Mouse (Mus musculus) intestine, embryonic 15.5 days (tissue): ENCODE data around the gene Ptgdr2. TPM values are rescaled to one million over a fixed set of nuclear protein-coding genes. Genes with fewer than 3 reads are reported as not detected.

Experiments used
- ATAC-seq: fragments of 200-750 bp; cut with Nextera tagmentation; 2 replicates; pipeline ENCODE4 v1.8.0; 2017; ENCODE audit warnings: moderate TSS enrichment, moderate library complexity
- H3K27ac ChIP-seq: fragments of 300-500 bp; sonication (generic); 2 replicates; pipeline ENCODE4 v1.5.1; 2015; ENCODE audit warnings: mild to moderate bottlenecking, inconsistent platforms
- H3K27me3 ChIP-seq: fragments of 300-500 bp; sonication (generic); replicated peaks from 2 replicates; pipeline ENCODE4 v1.6.1; 2015; ENCODE audit warnings: inconsistent platforms
- H3K36me3 ChIP-seq: fragments of 300-500 bp; sonication (generic); 2 replicates; pipeline ENCODE4 v1.6.1; 2015; ENCODE audit warnings: inconsistent platforms
- H3K4me1 ChIP-seq: fragments of 300-500 bp; sonication (generic); replicated peaks from 2 replicates; pipeline ENCODE4 v1.6.1; 2015; ENCODE audit warnings: inconsistent platforms
- H3K4me2 ChIP-seq: fragments of 300-500 bp; sonication (generic); replicated peaks from 2 replicates; pipeline ENCODE4 v1.6.1; 2015; ENCODE audit warnings: mild to moderate bottlenecking, inconsistent platforms
- H3K4me3 ChIP-seq: fragments of 300-500 bp; sonication (generic); replicated peaks from 2 replicates; pipeline ENCODE4 v1.5.1; 2015; ENCODE audit warnings: inconsistent platforms
- H3K9ac ChIP-seq: fragments of 300-500 bp; sonication (generic); 2 replicates; pipeline ENCODE4 v1.6.1; 2015; ENCODE audit warnings: inconsistent platforms
- H3K9me3 ChIP-seq: fragments of 300-500 bp; sonication (generic); 2 replicates; pipeline ENCODE4 v1.6.1; 2016; ENCODE audit warnings: inconsistent platforms
- WGBS: fragments of 180-500 bp; shearing (Covaris S2); methylation state at CpG from one replicate; pipeline ENCODE4 v1.1.7; 2015; 5-methylcytosine and 5-hydroxymethylcytosine counted together
- polyA plus RNA-seq: library from polyadenylated mRNA; unstranded; fragments of >200 nt; fragmentation: Nextera tagmentation; extraction: Ambion mirVana; gene quantifications from 2 replicates; pipeline ENCODE4 v1.2.1, GENCODE M21; 2015

Gene Ptgdr2
- polyA plus RNA-seq, 1 experiment from 2014 or later: 0.05 TPM

DNA sequence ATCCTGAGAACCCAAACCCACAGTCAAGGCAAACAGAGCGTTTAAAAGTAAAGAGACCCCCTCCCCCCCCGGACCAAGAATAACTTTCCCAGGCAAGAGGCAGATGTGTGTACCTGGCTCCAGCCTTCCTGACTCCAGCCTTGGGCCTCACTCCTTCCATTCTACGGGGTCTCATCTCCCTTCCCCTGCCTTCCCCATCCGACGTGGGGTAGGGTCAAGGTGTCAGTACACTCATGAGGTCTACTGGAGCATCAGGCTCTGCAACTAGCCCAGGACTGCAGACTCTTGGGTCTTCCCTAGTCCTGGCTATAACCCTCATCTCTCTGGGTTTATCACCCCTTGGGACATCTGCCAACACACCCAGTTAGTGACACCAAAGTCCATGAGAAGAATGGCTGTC, 43.2 kb downstream of the Ptgdr2 start:
- no peak overlapping the region for H3K9ac ChIP-seq
- 80% methylated on average over 5 of the region's 5 CpGs for WGBS
- ATAC-seq: no peak
- no peaks in the 10 kb centered on the region for H3K9me3 ChIP-seq
- H3K4me3 ChIP-seq: no peak overlapping the region
- H3K27me3 ChIP-seq: no peaks in the 10 kb centered on the region
- H3K36me3 ChIP-seq: no peaks in the 10 kb centered on the region
- peaks cover 15% of the 10 kb centered on the region for H3K4me1 ChIP-seq
- H3K27ac ChIP-seq: no peak overlapping the region
- H3K4me2 ChIP-seq: peak overlapping the region; percentile 37; the same call in 1 of the 2 replicates

- peak; percentile 38; the same call in 1 of the 2 replicates for ATAC-seq
- WGBS: 30% methylated on average over 14 of the region's 14 CpGs
- no peak overlapping the region for H3K27ac ChIP-seq
Measured at GRCm38 (mm10) chr19:10983146-10983545, 46.2 kb downstream of the Ptgdr2 start.

DNA sequence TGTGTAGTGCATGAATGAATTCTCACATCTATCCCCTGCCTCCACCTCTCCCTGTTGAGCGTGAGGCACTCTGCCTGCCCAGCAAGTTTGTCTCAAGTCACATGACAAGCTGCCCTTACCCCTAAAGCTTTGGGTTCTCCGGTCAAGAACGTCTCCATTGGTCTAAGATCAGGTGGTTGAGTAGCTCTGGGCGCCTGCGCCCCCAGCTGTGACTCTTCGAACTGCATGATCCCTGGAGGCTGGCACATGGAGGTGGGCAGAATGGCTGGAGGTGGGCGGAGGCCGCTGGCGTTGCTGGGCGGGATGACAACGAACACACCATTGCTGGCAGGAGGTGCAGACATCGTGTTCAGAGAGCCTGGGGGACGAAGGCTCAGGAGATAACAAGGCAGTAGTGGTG, 47.6 kb downstream of the Ptgdr2 start:
- Histone ChIP-seq H3K4me2 (no peak overlapping the region), H3K9ac (no peak overlapping the region), H3K4me1 (peaks cover 4% of the 10 kb centered on the region), H3K27ac (no peak overlapping the region), H3K27me3 (no peaks in the 10 kb centered on the region), H3K4me3 (no peak overlapping the region), H3K9me3 (no peaks in the 10 kb centered on the region), H3K36me3 (no peaks in the 10 kb centered on the region)
- WGBS: 80% methylated on average over 13 of the region's 13 CpGs
- no peak for ATAC-seq

More at GRCm38 (mm10) chr19:10983146-10983545, 46.2 kb downstream of the Ptgdr2 start:
- no peaks in the 10 kb centered on the region for H3K9me3 ChIP-seq
- no peaks in the 10 kb centered on the region for H3K27me3 ChIP-seq
- H3K36me3 ChIP-seq: no peaks in the 10 kb centered on the region
- H3K4me3 ChIP-seq: no peak overlapping the region
- peaks cover 11% of the 10 kb centered on the region for H3K4me1 ChIP-seq
- H3K4me2 ChIP-seq: peak overlapping the region; percentile 49
- no peak overlapping the region for H3K9ac ChIP-seq

- Histone ChIP-seq H3K36me3 (no peaks in the 10 kb centered on the region), H3K4me3 (no peak overlapping the region), H3K9ac (no peak overlapping the region), H3K4me2 (no peak overlapping the region), H3K27ac (no peak overlapping the region), H3K4me1 (no peaks in the 10 kb centered on the region; the same call in 1 of the 2 replicates), H3K9me3 (no peaks in the 10 kb centered on the region), H3K27me3 (no peaks in the 10 kb centered on the region)
- ATAC-seq: no peak
- 91% methylated on average over 4 of the region's 4 CpGs for WGBS
Measured at GRCm38 (mm10) chr19:10985889-10986288, 48.9 kb downstream of the Ptgdr2 start.

GRCm38 (mm10) chr19:10988563-10988962, 51.6 kb downstream of the Ptgdr2 start:
- Histone ChIP-seq H3K27me3 (no peaks in the 10 kb centered on the region), H3K9ac (no peak overlapping the region), H3K4me1 (no peaks in the 10 kb centered on the region), H3K4me3 (no peak overlapping the region), H3K9me3 (no peaks in the 10 kb centered on the region), H3K4me2 (no peak overlapping the region), H3K27ac (no peak overlapping the region), H3K36me3 (no peaks in the 10 kb centered on the region)
- 83% methylated on average over 1 of the region's 1 CpGs for WGBS
- ATAC-seq: no peak

GRCm38 (mm10) chr19:10990751-10991150, 53.8 kb downstream of the Ptgdr2 start:
- H3K9me3 ChIP-seq: no peaks in the 10 kb centered on the region

GRCm38 (mm10) chr19:10991911-10992310, 55.0 kb downstream of the Ptgdr2 start:
- Histone ChIP-seq H3K36me3 (no peaks in the 10 kb centered on the region), H3K4me2 (no peak overlapping the region), H3K27ac (no peak overlapping the region), H3K9ac (no peak overlapping the region), H3K9me3 (no peaks in the 10 kb centered on the region), H3K4me3 (no peak overlapping the region), H3K27me3 (no peaks in the 10 kb centered on the region), H3K4me1 (no peaks in the 10 kb centered on the region)
- no peak for ATAC-seq

More at GRCm38 (mm10) chr19:10990751-10991150, 53.8 kb downstream of the Ptgdr2 start:
- Histone ChIP-seq H3K9ac (no peak overlapping the region), H3K27me3 (no peaks in the 10 kb centered on the region), H3K36me3 (no peaks in the 10 kb centered on the region), H3K4me3 (no peak overlapping the region), H3K27ac (no peak overlapping the region), H3K4me2 (no peak overlapping the region), H3K4me1 (no peaks in the 10 kb centered on the region)
- ATAC-seq: no peak
- 33% methylated on average over 1 of the region's 1 CpGs for WGBS

Other genes with a start within 250 kb of the Ptgdr2 start
- gene Vps37c, start 248.4 kb upstream of the Ptgdr2 start, polyA plus RNA-seq: 28.1 and 28.7 TPM in 2 replicates
- gene Cd5, start 198.2 kb upstream of the Ptgdr2 start, polyA plus RNA-seq: 0.10 and 0.13 TPM in 2 replicates
- 0.19 and 0.57 TPM in 2 replicates for gene Cd6, start 107.1 kb upstream of the Ptgdr2 start, polyA plus RNA-seq
- gene Slc15a3, start 97.4 kb upstream of the Ptgdr2 start, polyA plus RNA-seq: 0.30 and 0.65 TPM in 2 replicates
- 37.7 TPM in 2 replicates for gene Tmem132a, start 67.2 kb upstream of the Ptgdr2 start, polyA plus RNA-seq
- gene Tmem109, start 55.2 kb upstream of the Ptgdr2 start, polyA plus RNA-seq: 75.4 and 80.6 TPM in 2 replicates
- gene Prpf19, start 41.9 kb upstream of the Ptgdr2 start, polyA plus RNA-seq: 35.8 and 39.2 TPM in 2 replicates
- not detected in 2 replicates for gene Zp1, start 16.5 kb upstream of the Ptgdr2 start, polyA plus RNA-seq
- gene Ccdc86, start 12.1 kb downstream of the Ptgdr2 start, polyA plus RNA-seq: 29.0 and 29.5 TPM in 2 replicates
- gene Ms4a10, start 37.5 kb downstream of the Ptgdr2 start, polyA plus RNA-seq: 37.4 and 51.1 TPM in 2 replicates
- gene Ms4a15, start 56.1 kb downstream of the Ptgdr2 start, polyA plus RNA-seq: 0.21 and 0.28 TPM in 2 replicates
- gene Ms4a18, start 80.9 kb downstream of the Ptgdr2 start, polyA plus RNA-seq: 33.2 and 37.9 TPM in 2 replicates
- gene Ms4a8a, start 143.9 kb downstream of the Ptgdr2 start, polyA plus RNA-seq: 21.8 and 23.7 TPM in 2 replicates
- gene 1700017D01Rik, start 193.7 kb downstream of the Ptgdr2 start, polyA plus RNA-seq: not detected in 2 replicates
- gene 1700025F22Rik, start 228.2 kb downstream of the Ptgdr2 start, polyA plus RNA-seq: not detected in 2 replicates